Mouse (Mus musculus): ENCODE results near the gene Tcp10b. TPM values are rescaled to one million over a fixed set of nuclear protein-coding genes. Genes with fewer than 3 reads are reported as not detected.
"Not testable (repeated sequence)": the region's sequence is repeated elsewhere in the genome, so short reads cannot be mapped to it uniquely, and the experiment has no call there.

Tcp10b gene
- polyA plus RNA-seq, 1 experiment from 2014 or later: 0.23 TPM

DNA sequence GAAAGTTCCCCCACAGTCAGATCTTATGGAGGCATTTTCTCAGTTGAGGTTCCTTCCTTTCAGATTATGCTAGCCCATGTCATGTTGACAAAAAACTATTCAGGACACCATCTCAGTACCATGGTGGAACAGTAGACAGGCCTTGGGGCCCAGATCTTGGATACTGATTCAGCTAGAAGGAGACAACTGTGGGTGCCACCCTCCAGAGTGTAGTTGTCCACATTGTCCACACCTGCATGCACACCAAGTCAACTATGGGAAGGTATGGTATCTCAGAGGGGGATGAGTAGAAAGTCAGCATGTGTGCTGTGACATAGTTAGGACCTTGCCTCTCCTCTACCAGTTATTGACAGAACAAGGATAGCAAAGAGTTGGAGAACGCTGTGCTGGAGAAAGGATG, 30.6 kb downstream of the Tcp10b start:
- WGBS: no CpG with 5 or more reads among the region's 1 CpGs
- not testable (repeated sequence) for DNase-seq (ENCODE audit: low spot score); H3K27ac ChIP-seq (ENCODE audit: low read depth, low read length); H3K9me3 ChIP-seq (ENCODE audit: control insufficient read depth, low read length); H3K36me3 ChIP-seq (ENCODE audit: control insufficient read depth, insufficient read depth, low read length); H3K4me3 ChIP-seq (ENCODE audit: low read depth, low read length); H3K4me1 ChIP-seq (replicated peaks; ENCODE audit: control insufficient read depth, insufficient read depth, low read length); H3K9ac ChIP-seq (ENCODE audit: low read depth, low read length); H3K4me2 ChIP-seq (replicated peaks; ENCODE audit: low read depth, low read length); H3K27me3 ChIP-seq (ENCODE audit: control insufficient read depth, insufficient read depth, low read length)
- peak; percentile 47; the same call in 1 of the 2 replicates for ATAC-seq (ENCODE audit: low FRiP score)

DNA sequence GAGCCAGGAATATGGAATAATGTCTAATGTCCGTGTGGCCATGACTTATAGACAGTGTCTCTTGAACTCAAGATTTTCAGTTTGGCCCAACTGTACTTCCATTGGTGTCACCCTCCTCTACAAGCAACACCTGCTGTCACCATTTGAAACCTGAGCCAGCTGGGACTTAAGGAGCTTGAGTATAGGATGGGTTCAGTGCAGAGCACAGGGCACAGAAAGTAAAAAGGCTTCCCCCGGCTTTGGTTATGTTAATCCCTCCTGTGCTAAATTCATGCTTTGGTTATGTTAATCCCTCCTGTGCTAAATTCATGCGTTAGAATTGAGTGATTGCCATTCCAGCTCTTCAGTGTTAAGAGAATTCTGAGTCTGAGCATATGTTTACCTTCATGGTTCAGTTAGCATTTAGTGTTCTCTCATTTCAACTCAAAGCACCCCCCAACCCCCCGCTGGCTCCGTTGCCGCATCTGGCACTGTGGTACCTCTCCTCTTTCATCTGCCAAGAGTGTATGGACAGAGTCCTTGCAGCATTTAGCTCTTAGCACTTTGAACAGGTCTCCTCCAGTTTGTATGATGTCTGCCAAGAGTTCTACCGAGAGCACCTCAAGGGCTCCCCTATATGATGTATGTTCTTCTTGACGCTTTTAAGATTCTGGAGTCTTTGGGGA, 31.3 kb downstream of the Tcp10b start:
- H3K36me3 ChIP-seq (ENCODE audit: control insufficient read depth, insufficient read depth, low read length); H3K9ac ChIP-seq (ENCODE audit: low read depth, low read length); DNase-seq (ENCODE audit: low spot score); H3K4me1 ChIP-seq (replicated peaks; ENCODE audit: control insufficient read depth, insufficient read depth, low read length); H3K9me3 ChIP-seq (ENCODE audit: control insufficient read depth, low read length); H3K27me3 ChIP-seq (ENCODE audit: control insufficient read depth, insufficient read depth, low read length); ATAC-seq (ENCODE audit: low FRiP score); H3K4me2 ChIP-seq (replicated peaks; ENCODE audit: low read depth, low read length); H3K27ac ChIP-seq (ENCODE audit: low read depth, low read length); H3K4me3 ChIP-seq (ENCODE audit: low read depth, low read length): not testable (repeated sequence)
- 64% methylated on average over 5 of the region's 8 CpGs for WGBS

DNA sequence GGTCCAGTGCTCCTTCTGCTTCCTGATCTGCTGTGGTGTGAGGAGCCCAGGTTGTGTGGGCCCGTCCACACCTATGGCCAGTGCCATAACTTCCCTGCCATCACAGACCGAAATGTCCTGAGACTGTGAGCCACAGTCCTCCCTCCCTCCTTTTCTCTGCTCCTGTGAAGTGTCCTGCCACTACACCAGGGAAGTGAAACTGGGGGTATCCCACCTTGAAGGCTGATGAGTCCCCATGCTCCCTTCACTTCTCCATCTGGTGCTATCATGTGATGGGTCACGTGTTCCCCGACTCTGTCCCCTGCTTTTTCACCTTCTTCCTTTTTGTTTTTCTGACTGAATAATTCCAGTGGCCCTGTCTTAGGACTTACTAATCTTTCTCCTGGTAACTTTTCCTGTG, 32.1 kb downstream of the Tcp10b start:
- H3K9me3 ChIP-seq (ENCODE audit: control insufficient read depth, low read length); H3K4me2 ChIP-seq (replicated peaks; ENCODE audit: low read depth, low read length); H3K27me3 ChIP-seq (ENCODE audit: control insufficient read depth, insufficient read depth, low read length); H3K4me1 ChIP-seq (replicated peaks; ENCODE audit: control insufficient read depth, insufficient read depth, low read length); H3K9ac ChIP-seq (ENCODE audit: low read depth, low read length); H3K27ac ChIP-seq (ENCODE audit: low read depth, low read length); ATAC-seq (ENCODE audit: low FRiP score); DNase-seq (ENCODE audit: low spot score); H3K4me3 ChIP-seq (ENCODE audit: low read depth, low read length); H3K36me3 ChIP-seq (ENCODE audit: control insufficient read depth, insufficient read depth, low read length): not testable (repeated sequence)
- 86% methylated on average over 2 of the region's 4 CpGs for WGBS

DNA sequence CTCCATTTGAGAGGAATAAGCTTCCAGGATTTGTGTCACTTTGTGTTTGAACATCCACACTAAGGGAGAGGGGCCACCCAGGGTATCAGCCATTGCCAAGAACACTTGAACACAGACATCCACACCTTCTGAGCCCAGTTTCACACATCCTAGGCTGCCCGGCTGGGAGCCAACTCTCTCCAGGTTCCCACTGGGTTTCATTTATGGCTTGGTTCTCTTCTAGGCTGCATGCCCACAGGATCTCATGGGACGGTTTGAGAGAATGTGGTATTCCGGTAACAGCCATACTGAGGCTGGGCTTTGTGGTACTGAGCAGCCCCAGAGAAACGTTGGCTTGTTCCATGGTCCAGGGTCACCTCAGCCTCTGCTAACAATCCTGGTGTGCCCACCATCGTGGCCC, 45.7 kb downstream of the Tcp10b start:
- not testable (repeated sequence) for H3K27ac ChIP-seq (ENCODE audit: low read depth, low read length); H3K36me3 ChIP-seq (ENCODE audit: control insufficient read depth, insufficient read depth, low read length); H3K9ac ChIP-seq (ENCODE audit: low read depth, low read length); H3K4me2 ChIP-seq (replicated peaks; ENCODE audit: low read depth, low read length); H3K4me1 ChIP-seq (replicated peaks; ENCODE audit: control insufficient read depth, insufficient read depth, low read length); H3K4me3 ChIP-seq (ENCODE audit: low read depth, low read length); H3K27me3 ChIP-seq (ENCODE audit: control insufficient read depth, insufficient read depth, low read length); DNase-seq (ENCODE audit: low spot score); H3K9me3 ChIP-seq (ENCODE audit: control insufficient read depth, low read length); ATAC-seq (ENCODE audit: low FRiP score)
- 95% methylated on average over 4 of the region's 5 CpGs for WGBS

DNA sequence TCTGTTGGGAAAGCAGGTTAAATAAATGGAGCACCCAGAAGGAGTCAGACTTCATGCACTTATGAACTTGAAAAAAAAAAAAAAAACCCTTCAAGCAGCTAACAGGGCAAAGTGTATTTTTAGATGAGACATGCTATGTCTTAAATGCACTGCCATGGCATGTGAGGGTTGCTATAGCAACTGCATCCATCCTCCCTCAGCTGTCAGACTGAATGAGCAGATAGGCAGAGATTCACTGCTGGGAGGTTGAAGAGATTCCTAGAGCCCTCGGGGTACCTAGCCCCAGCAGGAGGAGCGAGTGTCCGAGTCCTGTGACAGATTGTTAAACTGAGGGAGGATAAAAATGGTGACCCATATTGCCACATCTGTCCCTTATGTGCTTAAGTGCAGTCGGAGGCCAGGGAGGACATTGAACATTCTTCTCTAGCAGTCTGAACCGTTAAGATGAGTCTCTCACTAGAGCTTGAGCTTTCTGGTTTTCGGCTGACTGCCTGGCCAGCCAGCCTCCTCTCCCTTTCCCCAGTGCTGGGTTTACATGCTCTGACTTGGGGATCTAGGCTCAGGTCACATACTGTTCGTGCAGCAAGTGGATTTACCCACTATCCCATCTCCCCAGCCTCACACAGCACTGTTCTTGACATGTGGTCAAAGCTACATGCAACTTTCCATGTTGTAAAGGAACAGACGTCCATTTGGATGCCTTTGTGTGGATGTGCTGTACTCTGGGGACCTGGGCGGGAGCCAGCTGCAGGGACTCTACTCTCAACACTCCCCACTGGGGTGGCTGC, 51.8 kb downstream of the Tcp10b start:
- not testable (repeated sequence) for DNase-seq (ENCODE audit: low spot score); H3K4me3 ChIP-seq (ENCODE audit: low read depth, low read length); H3K4me1 ChIP-seq (replicated peaks; ENCODE audit: control insufficient read depth, insufficient read depth, low read length); H3K36me3 ChIP-seq (ENCODE audit: control insufficient read depth, insufficient read depth, low read length); H3K27ac ChIP-seq (ENCODE audit: low read depth, low read length); H3K4me2 ChIP-seq (replicated peaks; ENCODE audit: low read depth, low read length); H3K9me3 ChIP-seq (ENCODE audit: control insufficient read depth, low read length); H3K9ac ChIP-seq (ENCODE audit: low read depth, low read length); H3K27me3 ChIP-seq (ENCODE audit: control insufficient read depth, insufficient read depth, low read length)
- peak; percentile 62; the same call in 1 of the 2 replicates for ATAC-seq (ENCODE audit: low FRiP score)
- 63% methylated on average over 2 of the region's 9 CpGs for WGBS

DNA sequence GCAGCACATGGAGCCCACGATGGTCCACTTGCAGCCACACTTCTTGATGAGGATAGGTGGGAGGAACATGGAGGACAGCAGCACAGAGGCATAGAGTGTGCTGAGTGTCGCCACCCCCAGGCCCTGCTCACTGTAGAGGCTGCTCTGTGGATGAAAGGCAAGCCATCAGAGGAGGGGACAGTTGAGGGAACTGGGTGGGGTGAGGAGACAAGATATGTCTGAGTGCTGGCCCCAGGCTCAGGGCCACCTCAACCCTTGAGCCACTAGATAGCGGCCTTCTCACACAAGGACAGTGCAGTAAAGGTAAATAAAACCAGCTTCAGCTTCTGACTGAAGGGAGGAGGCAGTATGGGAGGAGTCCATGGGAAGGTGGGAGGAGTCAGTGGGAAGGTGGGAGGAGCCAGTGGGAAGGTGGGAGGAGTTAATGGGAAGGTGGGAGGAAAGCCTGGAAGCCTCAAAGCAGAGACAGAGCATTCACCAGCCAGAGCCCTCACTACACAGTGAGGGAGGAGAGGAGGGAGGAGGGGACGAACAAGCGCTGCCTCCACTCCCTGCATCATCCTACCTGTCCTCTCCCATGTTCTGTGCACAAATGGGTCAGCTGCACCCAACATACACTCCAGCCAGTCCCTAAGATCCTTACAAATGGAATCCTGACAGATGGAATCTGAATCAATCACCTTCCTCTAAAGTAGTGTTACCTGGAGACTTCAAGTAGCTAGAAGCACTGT, 62.6 kb downstream of the Tcp10b start:
- H3K27me3 ChIP-seq (ENCODE audit: control insufficient read depth, insufficient read depth, low read length); H3K9me3 ChIP-seq (ENCODE audit: control insufficient read depth, low read length); H3K36me3 ChIP-seq (ENCODE audit: control insufficient read depth, insufficient read depth, low read length); H3K4me1 ChIP-seq (replicated peaks; ENCODE audit: control insufficient read depth, insufficient read depth, low read length); H3K4me3 ChIP-seq (ENCODE audit: low read depth, low read length); H3K4me2 ChIP-seq (replicated peaks; ENCODE audit: low read depth, low read length); H3K9ac ChIP-seq (ENCODE audit: low read depth, low read length); H3K27ac ChIP-seq (ENCODE audit: low read depth, low read length); DNase-seq (ENCODE audit: low spot score): not testable (repeated sequence)
- ATAC-seq (ENCODE audit: low FRiP score): peak; percentile 28
- 90% methylated on average over 2 of the region's 5 CpGs for WGBS

DNA sequence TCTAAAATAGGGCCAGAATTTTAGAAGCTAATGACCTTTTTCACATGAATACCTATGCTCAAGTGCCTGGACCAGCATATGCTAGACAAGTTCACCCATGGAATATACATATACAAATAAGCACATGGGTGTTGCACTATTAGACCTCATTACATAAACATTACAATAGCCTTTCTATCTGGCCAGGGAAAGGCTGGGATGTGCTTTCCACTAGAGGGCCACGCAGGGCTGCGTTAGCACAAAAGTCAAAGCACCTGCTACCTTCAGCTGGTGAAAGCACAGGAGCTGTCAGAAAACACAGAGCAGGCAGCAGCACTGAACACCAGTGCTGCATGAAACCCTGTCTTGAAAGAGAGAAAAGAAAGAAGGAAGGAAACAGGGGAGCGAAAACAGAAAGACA, 63.3 kb downstream of the Tcp10b start:
- H3K9me3 ChIP-seq (ENCODE audit: control insufficient read depth, low read length); H3K36me3 ChIP-seq (ENCODE audit: control insufficient read depth, insufficient read depth, low read length); H3K27ac ChIP-seq (ENCODE audit: low read depth, low read length); H3K4me3 ChIP-seq (ENCODE audit: low read depth, low read length); H3K4me1 ChIP-seq (replicated peaks; ENCODE audit: control insufficient read depth, insufficient read depth, low read length); H3K9ac ChIP-seq (ENCODE audit: low read depth, low read length); H3K4me2 ChIP-seq (replicated peaks; ENCODE audit: low read depth, low read length); ATAC-seq (ENCODE audit: low FRiP score); H3K27me3 ChIP-seq (ENCODE audit: control insufficient read depth, insufficient read depth, low read length); DNase-seq (ENCODE audit: low spot score): not testable (repeated sequence)
- 29% methylated on average over 2 of the region's 3 CpGs for WGBS

DNA sequence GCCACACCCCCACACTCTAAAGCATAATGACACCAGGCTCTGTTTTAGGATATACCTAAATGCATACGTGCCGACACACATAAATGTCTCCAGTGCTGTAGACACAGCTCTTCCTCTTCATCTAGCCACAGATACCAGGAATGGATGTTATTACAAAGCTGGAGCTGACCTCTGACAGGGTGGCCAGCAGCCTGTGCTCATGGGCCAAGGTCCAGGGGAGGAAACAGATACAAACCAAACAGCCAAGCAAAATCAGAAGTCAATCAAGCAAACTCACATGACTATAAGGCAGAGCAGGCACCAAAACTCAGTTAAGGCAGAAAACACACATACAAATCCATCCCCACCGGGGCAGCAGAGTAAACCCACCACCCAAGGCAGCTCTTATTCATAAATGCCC, 68.4 kb downstream of the Tcp10b start:
- DNase-seq (ENCODE audit: low spot score); H3K27ac ChIP-seq (ENCODE audit: low read depth, low read length); H3K4me1 ChIP-seq (replicated peaks; ENCODE audit: control insufficient read depth, insufficient read depth, low read length); ATAC-seq (ENCODE audit: low FRiP score); H3K9me3 ChIP-seq (ENCODE audit: control insufficient read depth, low read length); H3K9ac ChIP-seq (ENCODE audit: low read depth, low read length); H3K4me2 ChIP-seq (replicated peaks; ENCODE audit: low read depth, low read length); H3K36me3 ChIP-seq (ENCODE audit: control insufficient read depth, insufficient read depth, low read length); H3K4me3 ChIP-seq (ENCODE audit: low read depth, low read length); H3K27me3 ChIP-seq (ENCODE audit: control insufficient read depth, insufficient read depth, low read length): not testable (repeated sequence)
- no CpG with 5 or more reads among the region's 3 CpGs for WGBS

All from hindbrain, embryonic 11.5 days (tissue).